Mouse (Mus musculus) erythroblast, embryonic 14.5 days (primary cell): ENCODE measurements around the gene Zfhx2. TPM values are rescaled to one million over a fixed set of nuclear protein-coding genes. Genes with fewer than 3 reads are reported as not detected.

Experiments
- H3K27me3 ChIP-seq: 2 replicates; pipeline ENCODE4 v1.6.1; 2012; ENCODE audit warnings: inconsistent platforms; ENCODE audit not compliant: control insufficient read depth
- H3K36me3 ChIP-seq: 2 replicates; pipeline ENCODE4 v1.6.1; 2012; ENCODE audit warnings: mild to moderate bottlenecking, inconsistent platforms; ENCODE audit not compliant: control insufficient read depth
- H3K4me1 ChIP-seq: 2 replicates; pipeline ENCODE4 v1.6.1; 2012; ENCODE audit warnings: inconsistent platforms; ENCODE audit not compliant: control insufficient read depth
- H3K4me3 ChIP-seq: replicated peaks from 2 replicates; pipeline ENCODE3; 2012; ENCODE audit warnings: moderate library complexity, mild to moderate bottlenecking, inconsistent platforms
- H3K9me3 ChIP-seq: 2 replicates; pipeline ENCODE4 v1.6.1; 2012; ENCODE audit warnings: low read length, inconsistent platforms, mixed read lengths; ENCODE audit not compliant: control insufficient read depth
- GATA1 ChIP-seq: IDR thresholded peaks from 2 replicates; pipeline ENCODE4 v1.6.1; 2012; ENCODE audit warnings: low read length, inconsistent platforms, mixed read lengths
- TAL1 ChIP-seq: IDR thresholded peaks from 3 replicates; pipeline ENCODE4 v1.6.1; 2012; ENCODE audit warnings: low read length, inconsistent platforms, mixed read lengths
- polyA plus RNA-seq: library from polyadenylated mRNA; stranded (reverse); fragments of >175 nt; gene quantifications from 2 replicates; pipeline ENCODE4 v1.2.3, GENCODE M21; 2012

The Zfhx2 gene
- polyA plus RNA-seq, 1 experiment, result 0.06 TPM

- TF ChIP-seq GATA1, result no peak
- no peak for TF ChIP-seq TAL1
- Histone ChIP-seq H3K27me3 (peaks cover 11% of the 10 kb centered on the region), H3K4me3 (no peak overlapping the region), H3K4me1 (peaks cover 8% of the 10 kb centered on the region), H3K36me3 (no peaks in the 10 kb centered on the region), H3K9me3 (no peaks in the 10 kb centered on the region)
Measured at GRCm38 (mm10) chr14:55085324-55086008, 6.7 kb downstream of the Zfhx2 start.

- H3K9me3 ChIP-seq, result no peaks in the 10 kb centered on the region
- TF ChIP-seq TAL1, result no peak
- no peak for TF ChIP-seq GATA1
- H3K36me3 ChIP-seq, result peaks cover 7% of the 10 kb centered on the region
- H3K4me3 ChIP-seq, result no peak overlapping the region
- H3K4me1 ChIP-seq, result peaks cover 24% of the 10 kb centered on the region
- H3K27me3 ChIP-seq, result peaks cover 6% of the 10 kb centered on the region
Measured at GRCm38 (mm10) chr14:55083481-55083880, 8.6 kb downstream of the Zfhx2 start.

- H3K4me3 ChIP-seq, result no peak overlapping the region
- peaks cover 12% of the 10 kb centered on the region for H3K36me3 ChIP-seq
- H3K9me3 ChIP-seq, result no peaks in the 10 kb centered on the region
- peaks cover 23% of the 10 kb centered on the region for H3K27me3 ChIP-seq
- H3K4me1 ChIP-seq, result peaks cover 41% of the 10 kb centered on the region
- no peak for TF ChIP-seq GATA1
- no peak for TF ChIP-seq TAL1
Measured at GRCm38 (mm10) chr14:55081105-55081504, 11.0 kb downstream of the Zfhx2 start.

GRCm38 (mm10) chr14:55079214-55079970 lies 12.7 kb downstream of the Zfhx2 start:
- TF ChIP-seq GATA1, result peak; percentile 77
- TF ChIP-seq TAL1, result no peak
- H3K4me3 ChIP-seq, result no peak overlapping the region
- peaks cover 33% of the 10 kb centered on the region for H3K4me1 ChIP-seq
- peaks cover 27% of the 10 kb centered on the region for H3K36me3 ChIP-seq
- no peaks in the 10 kb centered on the region for H3K9me3 ChIP-seq
- peaks cover 23% of the 10 kb centered on the region for H3K27me3 ChIP-seq

- Histone ChIP-seq H3K4me3 (no peak overlapping the region), H3K9me3 (no peaks in the 10 kb centered on the region; the same call in 1 of the 2 replicates), H3K4me1 (peaks cover 33% of the 10 kb centered on the region), H3K27me3 (peaks cover 23% of the 10 kb centered on the region), H3K36me3 (peaks cover 36% of the 10 kb centered on the region)
- TF ChIP-seq GATA1 (no peak), TAL1 (no peak)
Measured at GRCm38 (mm10) chr14:55078366-55078989, 13.6 kb downstream of the Zfhx2 start.

GRCm38 (mm10) chr14:55077481-55078365 lies 14.4 kb downstream of the Zfhx2 start:
- TF ChIP-seq TAL1 (no peak), GATA1 (no peak)
- Histone ChIP-seq H3K27me3 (peaks cover 23% of the 10 kb centered on the region), H3K4me3 (no peak overlapping the region), H3K36me3 (peaks cover 43% of the 10 kb centered on the region), H3K9me3 (no peaks in the 10 kb centered on the region; the same call in 1 of the 2 replicates), H3K4me1 (peaks cover 34% of the 10 kb centered on the region)

GRCm38 (mm10) chr14:55076956-55077355 lies 15.2 kb downstream of the Zfhx2 start:
- peaks cover 51% of the 10 kb centered on the region for H3K36me3 ChIP-seq
- no peak overlapping the region for H3K4me3 ChIP-seq
- H3K9me3 ChIP-seq, result no peaks in the 10 kb centered on the region; the same call in 1 of the 2 replicates
- peaks cover 36% of the 10 kb centered on the region for H3K4me1 ChIP-seq
- peaks cover 23% of the 10 kb centered on the region for H3K27me3 ChIP-seq
- TF ChIP-seq GATA1 (no peak), TAL1 (no peak)

GRCm38 (mm10) chr14:55076224-55076623 lies 15.9 kb downstream of the Zfhx2 start:
- no peaks in the 10 kb centered on the region; the same call in 1 of the 2 replicates for H3K9me3 ChIP-seq
- peaks cover 23% of the 10 kb centered on the region for H3K27me3 ChIP-seq
- H3K36me3 ChIP-seq, result peaks cover 57% of the 10 kb centered on the region
- TF ChIP-seq TAL1 (no peak), GATA1 (no peak)
- H3K4me1 ChIP-seq, result peaks cover 42% of the 10 kb centered on the region
- no peak overlapping the region for H3K4me3 ChIP-seq
